Mouse (Mus musculus) left cerebral cortex, postnatal 4 days (tissue): ENCODE data around the gene Tmem183a. TPM values are rescaled to one million over a fixed set of nuclear protein-coding genes. Genes with fewer than 3 reads are reported as not detected.
A peak's percentile ranks its signal among the peaks of the same experiment; 100 is the strongest.

Experiments
- DNase-seq: peaks from one replicate; pipeline ENCODE4 v3.0.0-alpha.2; 2022
- intact Hi-C: fragments of 180-260 bp; cut with DNase I; formaldehyde crosslinking; loops from one replicate; pipeline ENCODE4 v1.15.1; 2025
- total RNA-seq, 2 experiments: library from RNA; stranded (reverse); gene quantifications; 2 replicates each; pipeline ENCODE4 v1.2.3; 2021

Tmem183a gene
- total RNA-seq, 2 experiments from 2014 or later = 110 to 122 TPM

DNA sequence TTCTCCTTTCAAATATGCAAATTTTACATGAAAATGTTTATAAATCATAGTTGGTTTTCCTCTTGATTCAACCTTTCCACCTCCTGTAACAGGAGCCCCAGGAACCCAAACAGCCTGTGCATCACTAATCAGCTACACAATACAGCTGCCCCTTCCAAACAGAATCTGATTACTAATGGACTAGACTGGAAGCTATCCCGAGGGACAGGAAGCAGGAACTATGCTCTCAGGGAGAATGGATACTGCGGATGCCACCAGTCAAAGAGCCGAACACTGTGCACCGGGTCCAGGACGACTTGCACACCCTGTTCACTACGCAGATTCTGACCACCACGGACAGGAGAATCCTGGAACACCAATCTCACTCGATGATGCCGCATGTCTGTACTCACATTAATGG, 14.0 kb downstream of the Tmem183a start:
- intact Hi-C loops = no loop called here
- DNase-seq = no peak

GRCm38 (mm10) chr1:134345075-134345474, 16.7 kb downstream of the Tmem183a start:
- no peak for DNase-seq
- intact Hi-C loops = no loop called here

DNA sequence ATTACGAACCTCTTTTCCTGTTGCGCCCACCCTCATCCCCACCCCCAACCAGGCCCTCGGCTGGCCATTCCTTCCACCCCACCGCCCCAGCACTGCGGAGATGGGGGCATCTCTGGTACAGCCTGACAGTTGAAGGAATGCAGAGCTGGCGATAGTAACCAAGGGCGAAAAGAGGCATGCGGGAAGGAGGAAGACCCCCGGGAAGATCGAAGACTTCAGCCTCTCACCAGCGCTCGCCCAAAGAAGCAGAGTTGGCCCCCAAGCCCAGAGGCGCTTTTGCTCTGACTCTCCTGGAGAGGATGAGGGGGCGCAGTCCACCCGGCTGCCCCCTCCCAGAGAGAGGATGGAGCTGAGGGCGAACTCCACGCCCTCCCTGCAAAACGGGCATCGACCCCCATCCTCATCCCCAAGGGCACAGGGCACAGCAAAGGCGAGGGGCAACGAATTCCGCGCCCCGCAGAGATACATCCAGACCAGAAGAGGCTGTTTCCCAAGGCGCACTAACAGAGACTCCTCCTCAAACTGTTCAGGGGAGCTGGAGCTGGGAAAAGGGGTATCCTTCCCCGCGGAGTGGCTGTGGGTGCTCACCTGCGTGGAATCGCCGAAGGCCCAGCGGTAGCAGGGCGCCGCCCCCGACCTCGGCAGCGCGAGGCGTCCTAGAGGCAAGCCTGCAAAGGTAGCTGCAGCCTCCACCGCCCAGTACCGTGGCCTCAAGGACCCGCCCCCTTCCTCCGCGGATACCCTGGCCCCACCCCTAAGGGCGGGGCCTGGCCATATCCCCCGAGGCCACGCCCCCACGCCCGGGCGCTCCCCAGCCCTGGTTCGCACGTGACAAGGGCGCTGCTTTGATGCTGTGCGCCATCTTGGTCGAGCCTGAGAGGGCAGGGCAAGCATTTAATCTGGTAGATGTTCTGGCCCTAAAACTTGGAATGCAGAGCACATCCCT, 17.5 kb downstream of the Tmem183a start:
- intact Hi-C loops = no loop called here
- peak; percentile 92 for DNase-seq

- intact Hi-C loops = no loop called here
- no peak for DNase-seq
Measured at GRCm38 (mm10) chr1:134343567-134343966, 18.2 kb downstream of the Tmem183a start.

GRCm38 (mm10) chr1:134342781-134343310, 18.9 kb downstream of the Tmem183a start:
- DNase-seq = no peak
- intact Hi-C loops = no loop called here

DNA sequence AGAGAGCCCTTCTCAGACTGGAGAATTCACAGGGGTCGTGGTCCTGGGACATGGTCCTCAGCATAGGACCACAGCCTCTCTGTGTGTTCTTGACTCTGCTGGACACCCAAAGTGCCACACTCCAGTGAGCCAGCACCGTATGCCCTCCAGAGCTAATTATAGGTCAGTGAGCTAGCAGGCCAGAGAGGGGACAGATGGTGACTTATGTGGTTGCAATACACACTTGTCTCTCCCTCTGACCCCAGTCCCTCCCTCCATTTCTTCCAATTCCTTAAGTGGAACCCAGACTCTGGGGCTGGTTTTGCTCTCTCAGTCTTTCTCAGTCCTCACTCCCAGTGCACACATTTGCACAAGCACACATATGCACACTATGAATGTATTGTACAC, 19.5 kb downstream of the Tmem183a start:
- intact Hi-C loops = no loop called here
- no peak for DNase-seq

- DNase-seq = no peak
Measured at GRCm38 (mm10) chr1:134341641-134342277, 20.0 kb downstream of the Tmem183a start.

DNA sequence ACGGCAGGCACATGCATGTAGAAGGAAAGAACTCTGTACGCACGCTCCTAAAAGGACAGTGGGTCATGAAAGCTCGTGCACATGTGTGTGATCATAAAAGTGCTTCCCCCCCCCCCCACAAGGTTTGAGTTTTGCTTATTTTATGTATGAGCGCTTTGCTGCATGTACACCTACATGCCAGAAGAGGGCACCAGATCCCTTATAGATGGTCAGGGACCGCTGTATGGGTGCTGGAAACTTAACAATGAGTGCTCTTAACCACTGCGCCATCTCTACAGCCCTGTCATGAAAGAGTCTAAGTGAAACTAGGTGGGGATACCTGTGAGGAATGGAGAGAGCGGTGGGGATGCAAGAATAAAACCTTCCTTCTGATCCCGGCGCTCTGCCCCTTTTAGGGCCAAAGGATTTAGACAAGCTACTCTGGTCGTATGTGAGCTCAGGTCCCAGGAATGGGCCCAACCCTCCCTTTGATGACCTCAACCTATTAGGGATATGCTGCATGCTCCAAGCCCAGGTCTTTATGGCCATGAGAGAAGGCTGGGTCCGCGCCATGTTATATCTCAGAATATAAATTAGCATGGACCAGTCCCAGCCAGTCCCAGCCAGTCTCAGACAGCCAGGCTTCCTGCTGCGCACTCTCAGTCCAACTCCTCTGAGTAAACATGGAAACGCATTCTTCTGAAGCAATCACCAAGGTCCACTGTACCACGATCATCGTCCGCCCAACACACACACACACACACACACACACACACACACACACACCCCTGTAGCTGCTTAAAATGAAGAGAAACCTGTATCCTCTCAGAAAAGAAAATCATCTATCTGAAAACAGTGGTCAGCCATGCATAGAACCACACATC, 21.8 kb downstream of the Tmem183a start:
- intact Hi-C loops = no loop called here
- DNase-seq = no peak

More at GRCm38 (mm10) chr1:134341641-134342277, 20.0 kb downstream of the Tmem183a start:
- intact Hi-C loops = no loop called here

DNA sequence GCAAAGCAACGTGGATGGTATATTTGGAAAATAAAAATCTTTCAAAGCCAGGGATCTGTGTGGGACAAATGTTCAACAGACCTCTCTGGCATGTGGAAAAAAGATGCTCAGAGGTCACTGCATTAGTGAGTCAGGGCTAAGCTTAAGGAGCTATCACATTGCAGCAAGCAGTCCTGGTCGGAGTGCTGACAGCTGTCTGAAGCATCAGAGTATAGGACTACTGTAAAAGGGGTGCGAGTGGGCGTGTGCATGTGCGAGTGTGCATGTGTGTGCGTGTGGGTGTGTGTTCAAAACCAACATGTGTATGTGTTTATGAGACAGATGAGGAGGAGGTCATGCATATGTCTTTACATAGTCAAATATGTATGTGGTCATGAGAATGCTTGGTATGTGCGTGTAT, 22.6 kb downstream of the Tmem183a start:
- DNase-seq = no peak
- intact Hi-C loops = no loop called here

DNA sequence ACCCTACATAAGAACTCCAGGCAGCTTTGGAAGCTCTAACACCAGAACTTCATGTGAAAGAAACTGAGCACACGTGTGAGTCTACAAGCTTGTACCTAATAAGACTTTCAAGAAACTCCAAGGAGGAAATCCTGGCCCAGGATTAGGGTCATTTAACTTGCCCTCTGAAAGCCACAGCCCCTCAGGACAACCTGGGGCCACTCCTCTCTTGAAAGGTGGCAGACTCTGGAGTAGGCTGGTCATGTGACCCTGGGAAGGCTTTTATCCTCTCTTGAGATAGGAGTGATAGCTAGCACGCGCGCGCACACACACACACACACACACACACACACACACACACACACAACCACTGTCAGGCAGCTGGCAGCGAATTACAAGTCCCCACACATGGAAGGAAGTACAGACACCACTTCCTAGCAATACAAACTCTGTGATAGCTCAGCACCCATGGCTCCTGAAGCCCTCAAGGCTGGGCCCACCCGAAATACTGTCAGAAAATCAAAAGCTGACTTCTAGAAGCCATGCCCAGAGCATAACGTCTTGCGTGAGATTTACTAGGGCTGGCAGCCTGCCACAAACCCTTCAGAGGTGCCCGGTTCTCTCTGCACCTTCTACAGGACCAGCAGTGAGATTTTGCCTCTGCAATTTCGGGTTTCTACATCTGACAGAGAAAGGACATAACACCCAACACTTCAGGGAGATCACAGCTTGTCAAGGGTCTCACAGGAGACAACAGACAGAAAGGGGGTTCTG, 24.6 kb downstream of the Tmem183a start:
- intact Hi-C loops = no loop called here

GRCm38 (mm10) chr1:134335924-134336810, 25.6 kb downstream of the Tmem183a start:
- DNase-seq = peak; percentile 69

More for the DNA sequence above, 24.6 kb downstream of the Tmem183a start:
- no peak for DNase-seq

DNA sequence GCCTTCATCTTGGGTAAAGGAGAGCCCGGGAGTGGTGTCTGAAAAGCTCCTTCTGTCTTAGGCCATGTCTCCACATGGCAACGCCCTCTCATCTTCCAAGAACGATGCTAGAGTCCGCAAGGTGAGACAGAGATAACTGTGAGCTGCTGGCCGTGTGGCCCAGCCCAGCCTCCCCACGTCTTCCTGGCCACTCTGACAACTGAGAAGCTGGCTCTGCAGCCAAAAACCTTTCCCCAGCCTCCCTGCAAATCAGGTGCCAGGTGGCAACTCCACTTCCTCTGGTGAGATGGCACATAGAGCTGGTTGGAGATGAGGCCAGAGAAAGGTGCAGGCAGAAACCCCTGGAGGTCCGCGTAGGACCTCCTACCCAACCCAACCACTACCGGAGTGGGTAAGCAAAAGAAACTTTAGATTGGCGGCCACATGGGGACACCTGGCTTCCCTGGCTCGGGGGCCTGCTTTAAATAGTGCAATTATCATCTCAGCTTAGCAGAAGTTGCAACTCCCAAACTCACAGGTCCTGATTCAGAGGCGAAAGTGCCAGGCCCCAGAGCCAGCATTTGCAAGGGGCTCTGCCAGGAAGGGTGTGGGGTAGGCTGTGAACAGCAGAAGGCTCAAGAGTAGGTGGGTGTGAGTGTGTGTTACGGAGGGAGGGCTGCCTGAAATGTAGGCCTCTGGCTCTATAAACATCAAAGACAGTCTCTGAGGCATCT, 26.4 kb downstream of the Tmem183a start:
- intact Hi-C loops = no loop called here

More at GRCm38 (mm10) chr1:134335924-134336810, 25.6 kb downstream of the Tmem183a start:
- intact Hi-C loops = no loop called here

GRCm38 (mm10) chr1:134334111-134334827, 27.5 kb downstream of the Tmem183a start:
- intact Hi-C loops = loop anchor here (5.0 kb wide), 2 partner anchors 92 to 182 kb away; no protein-coding TSS in a partner anchor
- DNase-seq = no peak

More for the DNA sequence above, 26.4 kb downstream of the Tmem183a start:
- peak; percentile 57 for DNase-seq

GRCm38 (mm10) chr1:134333371-134334110, 28.2 kb downstream of the Tmem183a start:
- no peak for DNase-seq
- intact Hi-C loops = loop anchor here (5.0 kb wide), 2 partner anchors 91 to 181 kb away; no protein-coding TSS in a partner anchor

DNA sequence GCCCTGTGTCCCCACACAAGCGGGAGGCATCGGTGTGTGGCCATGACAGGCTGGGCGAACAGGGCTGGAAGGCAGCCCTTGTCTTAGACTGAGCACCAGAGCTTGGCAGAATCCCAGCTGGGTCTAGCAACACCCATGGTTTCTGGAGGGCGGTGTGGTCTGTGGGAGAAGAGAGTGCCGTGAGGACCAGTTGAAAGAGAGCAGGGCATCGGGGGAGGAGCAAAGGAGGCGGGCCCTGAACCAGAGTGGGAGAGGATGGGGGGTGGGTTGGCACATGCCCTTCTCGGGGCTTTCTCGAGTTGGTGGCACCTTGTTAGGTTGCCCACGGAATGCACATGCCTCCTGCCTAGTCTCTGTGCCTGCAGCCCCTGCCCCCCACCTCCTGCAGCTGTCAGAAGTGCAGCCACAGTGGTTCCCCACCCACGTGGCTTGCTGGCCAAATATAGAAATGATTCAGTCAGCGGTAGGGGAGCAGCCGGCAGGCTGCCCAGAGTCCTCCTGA, 29.0 kb downstream of the Tmem183a start, which contains the start of gene Ppfia4:
Gene Ppfia4 (minus strand): TSS at position 159 of the 502 bp plus-strand sequence.
- DNase-seq = peak; percentile 83
- intact Hi-C loops = loop anchor here (5.0 kb wide), 2 partner anchors 91 to 181 kb away; no protein-coding TSS in a partner anchor
